Mouse (Mus musculus): Measurements from ENCODE around the gene Ddi2.

Ddi2 gene

DNA sequence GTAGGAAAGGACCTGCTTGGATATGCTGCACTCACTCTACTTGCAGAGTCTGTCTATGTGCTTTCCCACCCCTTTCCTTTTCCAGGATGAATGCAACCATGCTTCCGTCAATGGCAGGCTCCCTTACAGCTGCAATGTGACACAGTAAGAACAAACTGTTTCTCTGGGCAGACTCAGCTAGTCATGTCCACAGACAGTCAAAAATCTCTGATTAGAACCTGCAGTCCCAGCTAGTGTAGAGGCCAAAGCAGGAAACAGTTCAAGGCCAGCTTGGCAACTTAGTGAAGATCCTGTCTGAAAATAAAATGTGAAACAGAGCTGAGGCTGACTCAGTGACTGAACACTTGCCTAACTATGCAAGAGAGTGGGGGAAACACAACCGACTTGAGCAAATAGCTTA, 18.6 kb downstream of the Ddi2 start:
- in situ Hi-C loops (cut with MboI, MseI) = no loop called here

GRCm38 (mm10) chr4:141694719-141695118, 28.5 kb downstream of the Ddi2 start:
- in situ Hi-C loops (cut with MboI, MseI) = no loop called here

GRCm38 (mm10) chr4:141688505-141688904, 34.7 kb downstream of the Ddi2 start:
- in situ Hi-C loops (cut with MboI, MseI) = no loop called here

- in situ Hi-C loops (cut with MboI, MseI) = no loop called here
These were observed 36.7 kb downstream of the Ddi2 start for GRCm38 (mm10) chr4:141686525-141686924.

DNA sequence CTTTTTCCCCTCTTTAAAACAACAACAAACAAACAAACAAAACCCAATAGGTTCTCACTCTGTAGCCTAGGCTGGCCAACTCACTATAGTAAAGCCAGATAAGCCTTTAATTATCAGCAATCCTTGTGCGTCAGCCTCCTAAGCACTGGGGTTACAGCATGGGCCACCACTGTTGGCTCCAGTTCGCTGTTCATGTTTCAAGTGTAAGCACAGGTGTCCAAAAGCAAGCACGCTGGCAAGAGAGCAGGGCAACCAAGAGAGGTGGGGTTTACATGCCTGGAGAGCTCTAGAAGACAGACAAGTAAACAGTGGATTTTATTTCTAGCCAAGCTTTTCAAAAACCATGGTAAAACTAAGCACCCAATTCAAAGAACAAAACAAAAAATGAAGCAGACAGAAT, 37.1 kb downstream of the Ddi2 start:
- in situ Hi-C loops (cut with MboI, MseI) = no loop called here

GRCm38 (mm10) chr4:141685499-141685898, 37.7 kb downstream of the Ddi2 start, which contains the start of gene Rsc1a1:
Gene Rsc1a1 (minus strand): TSS chr4:141685599.
- in situ Hi-C loops (cut with MboI, MseI) = no loop called here

- in situ Hi-C loops (cut with MboI, MseI) = no loop called here
These were observed 40.5 kb downstream of the Ddi2 start for GRCm38 (mm10) chr4:141682706-141683230.

DNA sequence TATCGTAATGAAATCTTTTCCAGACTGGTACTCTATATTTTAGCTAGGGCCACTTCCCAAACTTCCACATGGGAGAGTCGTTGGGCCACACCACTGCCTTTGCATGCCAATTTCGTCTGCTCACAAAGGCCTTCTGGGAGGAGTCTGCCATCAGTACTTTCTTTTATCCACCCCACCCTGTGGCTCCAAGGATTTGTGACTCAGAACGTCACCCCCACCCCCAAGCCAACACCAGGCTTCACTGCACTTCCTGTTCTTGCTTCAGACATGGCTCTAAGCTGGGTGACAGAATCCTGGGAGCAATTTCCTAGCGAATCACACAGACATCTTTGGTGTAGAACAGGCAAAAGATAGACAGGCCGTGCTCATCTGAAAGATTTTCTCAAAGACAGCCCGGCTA, 41.5 kb downstream of the Ddi2 start:
- in situ Hi-C loops (cut with MboI, MseI) = no loop called here

- in situ Hi-C loops (cut with MboI, MseI) = no loop called here
These were observed 42.3 kb downstream of the Ddi2 start for GRCm38 (mm10) chr4:141680892-141681291.

DNA sequence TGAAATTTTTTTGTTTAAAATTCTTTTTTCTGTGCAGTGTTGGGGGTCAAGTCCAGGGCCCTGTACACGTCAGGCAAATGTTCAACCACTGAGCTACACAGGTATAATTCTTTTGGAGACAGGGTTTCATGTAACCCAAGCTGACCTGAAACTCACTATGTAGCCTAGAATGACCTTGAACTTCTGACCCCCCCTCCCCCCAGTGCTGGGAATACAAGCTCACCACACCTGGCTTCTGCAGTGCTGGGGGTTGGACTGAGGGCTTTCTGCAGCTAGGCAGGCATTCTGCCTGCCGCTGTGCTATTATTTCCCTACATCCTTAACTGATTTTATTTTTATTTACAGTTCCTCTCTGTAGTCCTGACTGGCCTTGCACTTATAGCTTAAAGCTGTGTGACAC, 44.2 kb downstream of the Ddi2 start:
- in situ Hi-C loops (cut with MboI, MseI) = no loop called here

GRCm38 (mm10) chr4:141676462-141676979, 46.7 kb downstream of the Ddi2 start:
- in situ Hi-C loops (cut with MboI, MseI) = no loop called here

- in situ Hi-C loops (cut with MboI, MseI) = no loop called here
These were observed 50.9 kb downstream of the Ddi2 start for GRCm38 (mm10) chr4:141672325-141672724.

DNA sequence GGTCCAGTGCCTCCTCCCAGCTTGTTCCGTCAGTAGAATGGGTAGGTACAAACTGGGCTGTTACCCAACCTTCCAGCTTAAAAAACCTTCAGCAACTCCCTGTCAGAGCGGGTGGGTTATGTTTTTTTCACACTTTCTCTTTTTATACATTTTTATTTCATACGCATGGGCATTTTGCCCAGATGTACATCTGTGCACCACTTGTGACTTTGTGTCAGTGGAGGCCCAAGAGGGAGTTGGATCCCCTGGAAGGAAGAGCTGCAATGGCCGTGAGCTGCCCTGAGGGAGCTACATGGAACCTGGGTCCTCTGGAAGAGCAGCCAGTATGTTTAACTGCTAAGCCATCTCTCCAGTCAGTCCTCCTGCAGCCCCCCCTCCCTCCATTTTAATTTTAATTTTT, 51.8 kb downstream of the Ddi2 start:
- in situ Hi-C loops (cut with MboI, MseI) = no loop called here

GRCm38 (mm10) chr4:141669898-141670712, 53.1 kb downstream of the Ddi2 start:
- in situ Hi-C loops (cut with MboI, MseI) = no loop called here

- in situ Hi-C loops (cut with MboI, MseI) = no loop called here
These were observed 58.4 kb downstream of the Ddi2 start, which contains the start of gene Plekhm2 for GRCm38 (mm10) chr4:141664799-141665198. Gene Plekhm2 (minus strand): TSS chr4:141664899.

- in situ Hi-C loops (cut with MboI, MseI) = no loop called here
These were observed 59.0 kb downstream of the Ddi2 start for GRCm38 (mm10) chr4:141664011-141664745.

- in situ Hi-C loops (cut with MboI, MseI) = no loop called here
These were observed 59.9 kb downstream of the Ddi2 start for GRCm38 (mm10) chr4:141663122-141663931.

GRCm38 (mm10) chr4:141660884-141661283, 62.3 kb downstream of the Ddi2 start:
- in situ Hi-C loops (cut with MboI, MseI) = no loop called here

DNA sequence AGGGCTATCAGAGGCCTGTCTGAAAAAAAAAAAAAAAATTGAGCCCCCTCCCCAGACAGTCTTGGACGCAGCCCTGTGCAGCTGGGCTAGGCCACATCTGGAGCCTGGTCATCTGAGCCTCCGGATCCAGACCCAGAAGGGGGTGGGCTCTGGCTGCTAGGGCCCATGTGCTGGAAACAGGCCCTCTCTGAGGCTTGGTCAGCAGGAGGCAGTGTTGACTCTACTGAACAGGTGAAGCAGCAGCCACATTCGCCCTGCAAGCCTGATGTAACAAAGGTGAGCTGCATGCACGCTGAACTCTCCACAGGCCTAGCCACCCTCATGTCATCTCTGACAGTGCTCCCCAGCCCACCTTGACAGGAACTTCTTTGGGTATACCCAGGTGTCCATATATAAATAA, 63.5 kb downstream of the Ddi2 start:
- in situ Hi-C loops (cut with MboI, MseI) = no loop called here

DNA sequence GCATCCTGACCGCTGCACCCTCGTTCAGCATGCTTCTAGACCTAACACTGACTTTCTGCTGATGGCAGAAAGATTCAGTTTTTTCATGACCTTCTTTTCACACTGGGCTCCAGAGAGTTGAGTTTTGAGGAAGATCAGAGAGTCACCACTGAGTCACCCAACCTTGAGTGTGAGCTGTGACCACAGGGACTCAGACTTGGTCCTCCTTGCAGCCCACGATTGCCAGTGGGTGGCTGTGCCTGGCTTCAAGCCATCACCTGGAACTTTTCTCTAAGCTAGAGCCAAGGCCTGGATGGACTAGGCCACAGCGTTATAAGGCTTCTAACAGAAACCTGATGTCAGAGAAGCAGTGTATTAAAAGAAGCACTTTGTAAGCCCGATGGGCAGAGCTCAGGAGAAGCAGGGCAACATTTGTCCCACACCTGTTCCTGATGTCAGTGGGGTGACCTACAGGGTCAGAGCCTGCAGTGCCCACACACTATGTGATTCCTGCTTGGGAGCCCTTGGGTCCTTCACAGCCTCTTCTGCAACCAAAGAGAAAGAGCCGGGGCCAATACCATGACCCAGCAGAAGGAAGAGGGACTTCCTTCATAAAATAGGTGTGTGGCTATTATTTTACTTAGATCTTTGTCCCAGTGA, 64.3 kb downstream of the Ddi2 start:
- in situ Hi-C loops (cut with MboI, MseI) = no loop called here

DNA sequence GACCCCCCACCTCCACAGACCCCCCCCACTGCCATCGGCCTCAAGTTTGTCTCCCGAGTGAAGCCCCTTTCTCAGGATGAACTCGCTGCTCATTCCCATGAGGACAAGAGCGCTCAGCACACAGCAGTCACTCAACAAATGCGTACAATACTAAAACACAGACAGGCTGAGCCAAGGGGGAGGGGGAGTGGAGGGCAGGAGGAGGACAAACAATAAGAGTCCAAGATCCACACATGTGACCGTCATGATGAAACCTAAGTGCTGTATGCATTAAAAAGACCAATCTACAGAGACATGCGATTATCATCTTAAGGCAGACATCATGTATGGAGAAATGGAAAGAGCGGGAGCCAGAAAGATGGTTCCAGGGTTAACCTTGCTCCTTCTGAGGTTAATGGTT, 66.3 kb downstream of the Ddi2 start:
- in situ Hi-C loops (cut with MboI, MseI) = no loop called here
